Mouse (Mus musculus) olfactory bulb, adult 2 months (tissue): ENCODE data around the gene Mslnl. TPM values are rescaled to one million over a fixed set of nuclear protein-coding genes. Genes with fewer than 3 reads are reported as not detected.
A peak's percentile ranks its signal among the peaks of the same experiment; 100 is the strongest.

Experiments used
- H3K27ac ChIP-seq: fragments of 200-500 bp; 2 replicates; pipeline ENCODE4 v1.5.1; 2012; ENCODE audit warnings: low read depth, low read length; ENCODE audit not compliant: insufficient read depth
- H3K4me1 ChIP-seq: fragments of 200-500 bp; 2 replicates; pipeline ENCODE4 v1.6.1; 2012; ENCODE audit warnings: low read length; ENCODE audit not compliant: control insufficient read depth, insufficient read depth
- H3K4me3 ChIP-seq: fragments of 200-500 bp; 2 replicates; pipeline ENCODE4 v1.5.1; 2012; ENCODE audit warnings: mild to moderate bottlenecking, low read depth, low read length, moderate library complexity; ENCODE audit not compliant: insufficient read depth
- CTCF ChIP-seq: fragments of 200-500 bp; IDR thresholded peaks from 2 replicates; pipeline ENCODE4 v1.5.1; 2012; ENCODE audit warnings: low read depth, mild to moderate bottlenecking, low read length, moderate library complexity; ENCODE audit not compliant: insufficient read depth
- POLR2A ChIP-seq: fragments of 200-500 bp; IDR thresholded peaks from 2 replicates; pipeline ENCODE4 v1.6.1; 2012; ENCODE audit warnings: mild to moderate bottlenecking, low read depth, low read length, moderate library complexity; ENCODE audit not compliant: insufficient read depth
- WGBS: fragments of 180-500 bp; shearing (Covaris S2); methylation state at CpG from one replicate; pipeline ENCODE4 v1.1.7; 2018; 5-methylcytosine and 5-hydroxymethylcytosine counted together
- polyA plus RNA-seq: library from polyadenylated mRNA; stranded (reverse); fragments of >200 nt; gene quantifications from 2 replicates; pipeline ENCODE4 v1.2.4, GENCODE M21; 2012; ENCODE audit warnings: low replicate concordance; ENCODE audit not compliant: missing spikeins, insufficient read depth, insufficient read length

Mslnl gene
- polyA plus RNA-seq, 1 experiment, result not detected

GRCm38 (mm10) chr17:25796951-25797369, 61.1 kb downstream of the Mslnl start, which contains the start of gene Metrn:
Gene Metrn (minus strand): TSS chr17:25797136.
- H3K4me1 ChIP-seq, result peaks cover 31% of the 10 kb centered on the region
- TF ChIP-seq CTCF, result no peak
- TF ChIP-seq POLR2A, result no peak
- peak within 1 kb of the TSS; percentile 54 for H3K4me3 ChIP-seq
- H3K27ac ChIP-seq, result peak within 1 kb of the TSS; percentile 73
- WGBS, result under 1% methylated on average over 35 of the region's 35 CpGs

Other genes starting within 250 kb of the Mslnl start
- gene Sstr5, start 238.8 kb upstream of the Mslnl start, polyA plus RNA-seq, result not detected in 2 replicates
- gene Sox8, start 165.4 kb upstream of the Mslnl start, polyA plus RNA-seq, result not detected in 2 replicates
- not detected in 2 replicates for gene Lmf1, start 157.0 kb upstream of the Mslnl start, polyA plus RNA-seq
- not detected in 2 replicates for gene Gng13, start 18.9 kb upstream of the Mslnl start, polyA plus RNA-seq
- gene Chtf18, start 8.6 kb upstream of the Mslnl start, polyA plus RNA-seq, result not detected in 2 replicates
- gene Rpusd1, start 8.4 kb upstream of the Mslnl start, polyA plus RNA-seq, result not detected in 2 replicates
- not detected in 2 replicates for gene Msln, start 18.3 kb downstream of the Mslnl start, polyA plus RNA-seq
- not detected in 2 replicates for gene Narfl, start 37.7 kb downstream of the Mslnl start, polyA plus RNA-seq
- gene Haghl, start 49.6 kb downstream of the Mslnl start, polyA plus RNA-seq, result not detected in 2 replicates
- not detected in 2 replicates for gene Ccdc78, start 50.5 kb downstream of the Mslnl start, polyA plus RNA-seq
- not detected in 2 replicates for gene Fam173a, start 56.9 kb downstream of the Mslnl start, polyA plus RNA-seq
- gene AC134908.4, start 59.6 kb downstream of the Mslnl start, polyA plus RNA-seq, result not detected in 2 replicates
- not detected in 2 replicates for gene Metrn, start 61.1 kb downstream of the Mslnl start, polyA plus RNA-seq
- not detected in 2 replicates for gene Fbxl16, start 73.0 kb downstream of the Mslnl start, polyA plus RNA-seq
- not detected in 2 replicates for gene Wdr24, start 87.6 kb downstream of the Mslnl start, polyA plus RNA-seq
- not detected in 2 replicates for gene Jmjd8, start 92.8 kb downstream of the Mslnl start, polyA plus RNA-seq
- gene Stub1, start 97.4 kb downstream of the Mslnl start, polyA plus RNA-seq, result not detected in 2 replicates
- not detected in 2 replicates for gene Rhbdl1, start 101.3 kb downstream of the Mslnl start, polyA plus RNA-seq
- not detected in 2 replicates for gene Gm20683, start 105.7 kb downstream of the Mslnl start, polyA plus RNA-seq
- not detected in 2 replicates for gene Rhot2, start 108.8 kb downstream of the Mslnl start, polyA plus RNA-seq
- gene Wdr90, start 125.5 kb downstream of the Mslnl start, polyA plus RNA-seq, result not detected in 2 replicates
- not detected in 2 replicates for gene Mcrip2, start 132.7 kb downstream of the Mslnl start, polyA plus RNA-seq
- not detected in 2 replicates for gene Mettl26, start 139.0 kb downstream of the Mslnl start, polyA plus RNA-seq
- gene Wfikkn1, start 144.8 kb downstream of the Mslnl start, polyA plus RNA-seq, result not detected in 2 replicates
- gene Rab40c, start 183.7 kb downstream of the Mslnl start, polyA plus RNA-seq, result not detected in 2 replicates
- not detected in 2 replicates for gene Pigq, start 208.9 kb downstream of the Mslnl start, polyA plus RNA-seq
- not detected in 2 replicates for gene Nhlrc4, start 208.9 kb downstream of the Mslnl start, polyA plus RNA-seq
- not detected in 2 replicates for gene A930017K11Rik, start 216.5 kb downstream of the Mslnl start, polyA plus RNA-seq
- gene Capn15, start 249.8 kb downstream of the Mslnl start, polyA plus RNA-seq, result not detected in 2 replicates